Mouse (Mus musculus): ENCODE measurements around the gene Hoxd4. TPM values are rescaled to one million over a fixed set of nuclear protein-coding genes. Genes with fewer than 3 reads are reported as not detected.

Hoxd4 gene
- polyA plus RNA-seq, 1 experiment from 2014 or later = 1.2 TPM

DNA sequence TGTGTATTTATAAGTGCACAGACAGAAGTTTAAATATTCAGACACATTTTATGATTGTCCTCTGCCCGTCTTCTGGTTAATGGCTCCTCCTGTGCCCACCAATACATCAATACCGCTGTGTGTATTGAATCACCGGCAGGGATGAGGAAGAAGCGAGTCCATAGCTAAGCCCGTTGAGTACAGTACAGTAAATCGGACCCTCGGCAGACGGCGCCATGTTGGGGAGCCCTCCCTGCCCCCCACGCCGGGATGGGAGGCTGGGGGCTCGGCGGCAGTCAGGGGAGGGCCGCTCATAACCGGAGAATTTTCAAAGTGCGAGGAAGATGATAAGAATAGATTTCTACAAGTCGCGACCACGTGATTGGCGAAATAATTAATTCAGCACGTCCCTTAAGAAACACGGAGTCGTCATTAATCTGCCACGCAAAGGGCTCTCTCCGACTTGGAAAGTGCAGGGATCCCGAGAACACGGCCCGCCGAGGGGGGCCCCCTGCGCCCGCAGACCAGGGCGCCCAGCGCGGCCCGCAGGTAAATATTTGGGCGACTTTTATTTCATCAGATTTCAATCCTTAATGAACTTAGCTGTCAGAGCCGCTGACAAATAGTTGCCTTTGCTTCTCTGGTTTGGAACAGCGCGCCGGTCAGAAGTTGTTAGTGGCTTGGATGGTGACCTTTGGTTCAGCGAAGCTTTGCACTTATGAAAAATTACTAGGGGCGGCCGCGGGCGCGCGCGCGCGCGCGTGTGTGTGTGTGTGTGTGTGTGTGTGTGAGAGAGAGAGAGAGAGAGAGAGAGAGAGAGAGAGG, 21.0 kb downstream of the Hoxd4 start:
- 1% methylated on average over 52 of the region's 52 CpGs for WGBS
- Histone ChIP-seq H3K27ac (peak overlapping the region; percentile 72), H3K4me1 (peaks cover 100% of the 10 kb centered on the region), H3K9me3 (replicated peaks) (no peaks in the 10 kb centered on the region), H3K4me3 (peak overlapping the region; percentile 47), H3K27me3 (ENCODE audit: low read depth, poor library complexity, severe bottlenecking) (peaks cover 89% of the 10 kb centered on the region), H3K36me3 (peaks cover 20% of the 10 kb centered on the region)
- peak; percentile 72 for DNase-seq (ENCODE audit: low spot score)

DNA sequence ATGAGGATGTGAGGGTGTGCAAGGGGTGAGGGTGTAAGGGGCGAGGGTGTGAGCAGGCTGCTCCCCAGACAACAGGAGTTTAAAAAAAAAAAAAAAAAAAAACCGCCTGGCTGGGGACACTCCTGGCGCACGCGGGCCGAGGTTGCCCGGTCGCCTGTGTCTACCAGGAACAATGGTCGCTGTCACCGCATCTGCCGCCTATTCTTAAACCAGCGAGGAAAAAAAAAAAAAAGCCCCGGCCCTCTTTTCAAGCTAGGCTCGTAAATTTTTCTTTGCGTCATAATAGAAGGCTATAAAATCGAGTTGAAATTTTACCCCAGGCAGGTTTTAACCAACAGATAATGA, 21.6 kb downstream of the Hoxd4 start:
- Histone ChIP-seq H3K4me3 (peak overlapping the region; percentile 47), H3K36me3 (peaks cover 14% of the 10 kb centered on the region), H3K27ac (peak overlapping the region; percentile 72), H3K9me3 (replicated peaks) (no peaks in the 10 kb centered on the region), H3K27me3 (ENCODE audit: low read depth, poor library complexity, severe bottlenecking) (peaks cover 89% of the 10 kb centered on the region), H3K4me1 (peaks cover 100% of the 10 kb centered on the region)
- WGBS = under 1% methylated on average over 16 of the region's 16 CpGs
- no peak for DNase-seq (ENCODE audit: low spot score)

DNA sequence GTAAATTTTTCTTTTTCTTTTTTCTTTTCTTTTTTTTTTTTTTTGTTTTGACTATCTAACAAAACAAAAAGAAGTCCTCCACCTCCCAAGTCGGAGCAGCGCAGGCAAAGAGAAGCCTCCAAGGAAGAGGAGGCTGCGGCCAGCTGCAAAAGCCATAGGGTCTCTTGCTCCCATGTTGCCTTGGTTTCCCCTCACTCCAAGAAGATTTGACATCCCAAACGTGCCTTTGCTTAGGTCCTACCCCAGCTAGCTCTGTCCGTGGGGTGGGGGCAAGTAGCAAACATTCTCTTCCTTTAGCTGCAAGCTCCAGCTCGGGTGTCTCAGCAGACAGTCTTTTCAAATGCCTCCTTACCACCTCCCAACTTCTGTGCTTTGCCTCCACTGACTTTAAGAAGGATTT, 22.0 kb downstream of the Hoxd4 start:
- Histone ChIP-seq H3K9me3 (replicated peaks) (no peaks in the 10 kb centered on the region), H3K27me3 (ENCODE audit: low read depth, poor library complexity, severe bottlenecking) (peaks cover 89% of the 10 kb centered on the region), H3K36me3 (peaks cover 10% of the 10 kb centered on the region), H3K27ac (no peak overlapping the region), H3K4me1 (peaks cover 100% of the 10 kb centered on the region), H3K4me3 (no peak overlapping the region)
- WGBS = 5% methylated on average over 6 of the region's 6 CpGs
- DNase-seq (ENCODE audit: low spot score) = peak; percentile 56

DNA sequence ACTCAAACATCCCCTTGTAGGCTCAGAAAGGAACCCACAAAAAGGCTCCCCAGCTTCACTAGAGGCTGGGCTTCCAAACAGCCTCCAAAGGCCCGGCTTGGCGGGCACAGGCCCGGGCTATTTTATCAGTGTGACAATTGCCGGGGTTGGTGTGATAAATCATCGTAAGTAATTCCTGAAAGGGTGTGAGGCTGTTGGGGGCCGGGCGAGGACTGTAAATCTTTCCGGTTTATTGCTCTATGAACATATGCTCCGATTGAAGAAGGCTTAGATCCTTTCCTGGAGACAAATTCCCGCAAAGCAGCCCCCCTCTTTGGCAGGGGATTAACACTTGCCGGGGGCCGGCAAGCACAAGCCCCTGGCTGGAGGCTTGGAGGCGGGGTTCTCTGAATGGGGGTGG, 22.7 kb downstream of the Hoxd4 start:
- peak overlapping the region; percentile 48 for H3K4me3 ChIP-seq
- peaks cover 6% of the 10 kb centered on the region; the same call in 1 of the 2 replicates for H3K36me3 ChIP-seq
- peak; percentile 68 for DNase-seq (ENCODE audit: low spot score)
- H3K27ac ChIP-seq = peak overlapping the region; percentile 80; the same call in 1 of the 2 replicates
- peaks cover 100% of the 10 kb centered on the region for H3K4me1 ChIP-seq
- 2% methylated on average over 13 of the region's 13 CpGs for WGBS
- peaks cover 90% of the 10 kb centered on the region for H3K27me3 ChIP-seq (ENCODE audit: low read depth, poor library complexity, severe bottlenecking)
- H3K9me3 ChIP-seq (replicated peaks) = no peaks in the 10 kb centered on the region

DNA sequence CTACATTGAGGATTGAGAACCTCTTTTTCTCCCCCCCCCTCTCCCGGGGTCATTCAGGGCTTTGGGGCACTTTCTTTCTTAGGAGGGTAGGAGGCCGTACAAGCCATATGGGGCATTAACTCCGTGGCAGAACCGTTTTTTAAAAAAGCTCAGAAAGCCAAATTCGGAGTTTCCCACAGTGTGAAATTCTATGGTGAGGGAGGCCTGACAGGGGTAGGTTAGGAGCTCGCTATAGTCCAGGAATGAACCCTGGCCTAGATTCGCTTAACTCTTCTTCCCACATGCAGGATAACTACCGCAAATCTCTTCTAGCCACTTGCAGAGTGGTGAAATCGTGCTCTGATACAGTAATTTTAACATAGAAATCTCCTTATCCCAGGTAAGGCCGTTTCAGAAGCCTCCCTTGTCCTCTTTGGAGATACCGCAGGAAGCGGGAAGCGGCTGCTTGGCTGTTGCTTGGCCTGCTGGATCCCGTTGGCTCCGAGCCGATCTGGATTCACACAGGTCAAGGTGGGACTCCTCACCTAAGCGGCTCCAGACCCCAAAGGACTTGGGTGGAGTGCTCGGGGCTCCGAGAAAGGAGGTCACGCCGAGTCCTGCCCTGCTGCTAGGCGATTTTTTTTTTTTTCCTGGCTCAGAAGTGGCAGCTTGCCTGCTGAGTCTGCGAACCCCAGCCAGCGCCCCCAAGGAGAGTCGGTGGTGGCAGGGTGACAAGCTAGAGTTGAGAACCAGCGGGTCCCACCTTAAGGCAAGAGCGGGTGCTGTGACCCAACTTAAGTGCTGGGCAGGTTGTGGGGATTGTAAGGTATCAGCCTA, 23.5 kb downstream of the Hoxd4 start:
- WGBS = 4% methylated on average over 27 of the region's 27 CpGs
- Histone ChIP-seq H3K27ac (peak overlapping the region; percentile 80), H3K9me3 (replicated peaks) (no peaks in the 10 kb centered on the region), H3K36me3 (peaks cover 6% of the 10 kb centered on the region; the same call in 1 of the 2 replicates), H3K27me3 (ENCODE audit: low read depth, poor library complexity, severe bottlenecking) (peaks cover 92% of the 10 kb centered on the region), H3K4me3 (peak overlapping the region; percentile 48), H3K4me1 (peaks cover 100% of the 10 kb centered on the region)
- DNase-seq (ENCODE audit: low spot score) = no peak

DNA sequence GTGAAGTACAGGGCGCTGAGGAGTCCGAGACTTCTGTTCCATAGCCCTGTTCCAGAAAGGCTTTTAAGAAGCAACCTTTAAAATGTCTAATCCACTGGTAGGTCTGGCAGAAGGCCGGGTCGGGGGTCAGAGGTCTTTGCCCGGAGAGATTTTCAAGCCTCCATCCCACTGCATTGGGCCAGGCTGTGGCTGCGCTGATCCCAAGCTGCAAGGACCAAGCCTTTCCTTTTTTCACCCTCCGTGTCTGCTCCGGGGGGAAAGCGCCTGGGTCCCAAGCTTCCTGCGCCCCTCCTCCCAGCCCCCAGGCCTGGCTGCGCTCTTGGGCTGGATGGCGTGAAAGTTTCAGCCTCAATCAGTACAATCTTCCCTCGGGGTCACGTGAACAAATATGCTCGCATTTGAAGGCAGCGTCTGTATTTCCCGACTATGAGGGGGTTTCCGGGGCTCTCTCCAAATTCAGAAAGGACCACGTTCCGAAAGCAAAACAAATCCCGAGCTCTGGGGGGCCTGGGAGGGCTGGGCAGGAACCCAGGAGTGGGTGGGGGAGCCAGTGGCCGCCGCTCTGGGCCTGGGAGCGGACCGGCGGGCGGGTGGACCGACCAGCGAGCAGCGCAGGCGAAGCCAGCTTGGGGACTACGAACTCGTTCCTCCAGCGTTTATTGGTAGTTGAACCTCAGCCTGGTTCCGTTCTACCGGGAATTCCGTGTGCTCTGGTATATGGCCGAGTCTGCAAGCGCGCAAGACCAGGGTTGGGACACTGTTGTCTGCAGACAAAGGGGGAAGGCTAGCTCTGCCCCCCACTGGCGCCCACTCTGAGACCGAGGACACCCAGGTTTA, 24.3 kb downstream of the Hoxd4 start:
- Histone ChIP-seq H3K36me3 (peaks cover 4% of the 10 kb centered on the region; the same call in 1 of the 2 replicates), H3K4me1 (peaks cover 100% of the 10 kb centered on the region), H3K9me3 (replicated peaks) (no peaks in the 10 kb centered on the region), H3K27ac (peak overlapping the region; percentile 80), H3K4me3 (peak overlapping the region; percentile 48), H3K27me3 (ENCODE audit: low read depth, poor library complexity, severe bottlenecking) (peaks cover 92% of the 10 kb centered on the region)
- peak; percentile 69 for DNase-seq (ENCODE audit: low spot score)
- WGBS = 1% methylated on average over 42 of the region's 42 CpGs

DNA sequence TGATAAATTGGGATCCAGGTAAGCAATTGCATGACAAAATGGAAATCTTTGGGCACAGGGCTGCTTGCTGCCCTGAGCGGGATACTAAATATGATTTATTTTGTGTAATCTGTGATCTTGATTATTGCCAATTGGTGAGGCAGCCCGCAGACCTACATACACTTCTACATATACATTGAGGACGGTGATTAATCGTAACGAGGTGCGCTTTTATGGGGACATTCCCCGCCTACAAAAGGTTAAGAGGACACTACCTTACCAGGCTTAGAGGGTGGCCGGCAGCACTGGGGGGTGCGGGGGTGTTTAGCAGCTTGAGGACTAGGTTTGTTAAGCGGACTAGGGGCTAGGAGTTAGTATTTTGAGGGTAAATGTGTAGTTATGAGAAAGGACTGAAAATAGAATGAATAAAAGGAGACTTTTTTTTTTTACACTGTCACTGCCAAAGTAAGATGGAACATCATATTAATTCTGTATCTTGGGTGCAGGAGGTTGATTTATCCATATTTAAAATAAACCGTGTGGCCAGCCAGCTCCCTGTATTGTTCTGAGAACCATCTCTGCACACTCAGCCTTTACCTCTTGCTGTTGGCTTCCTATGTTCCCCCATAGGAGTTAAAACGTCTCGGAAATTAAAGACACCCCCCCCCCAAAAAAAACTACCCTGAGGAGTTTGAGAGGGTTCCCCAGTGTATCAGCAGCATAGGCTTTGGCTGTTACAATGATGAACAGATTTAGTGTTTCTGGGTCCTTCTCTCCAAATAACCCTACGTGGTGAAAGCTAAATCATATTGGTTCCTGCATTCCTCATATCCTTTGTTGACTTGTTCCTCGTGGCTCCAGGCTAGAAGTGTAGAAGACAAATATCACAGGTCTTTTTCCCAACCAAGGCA, 25.2 kb downstream of the Hoxd4 start:
- Histone ChIP-seq H3K36me3 (peaks cover under 1% of the 10 kb centered on the region; the same call in 1 of the 2 replicates), H3K4me3 (peak overlapping the region; percentile 48), H3K27ac (0 out of 2 replicates have a peak overlapping the region, but pooled peaks have one; percentile 80), H3K9me3 (replicated peaks) (no peaks in the 10 kb centered on the region), H3K27me3 (ENCODE audit: low read depth, poor library complexity, severe bottlenecking) (peaks cover 93% of the 10 kb centered on the region), H3K4me1 (peaks cover 100% of the 10 kb centered on the region)
- 7% methylated on average over 15 of the region's 15 CpGs for WGBS
- DNase-seq (ENCODE audit: low spot score) = no peak

DNA sequence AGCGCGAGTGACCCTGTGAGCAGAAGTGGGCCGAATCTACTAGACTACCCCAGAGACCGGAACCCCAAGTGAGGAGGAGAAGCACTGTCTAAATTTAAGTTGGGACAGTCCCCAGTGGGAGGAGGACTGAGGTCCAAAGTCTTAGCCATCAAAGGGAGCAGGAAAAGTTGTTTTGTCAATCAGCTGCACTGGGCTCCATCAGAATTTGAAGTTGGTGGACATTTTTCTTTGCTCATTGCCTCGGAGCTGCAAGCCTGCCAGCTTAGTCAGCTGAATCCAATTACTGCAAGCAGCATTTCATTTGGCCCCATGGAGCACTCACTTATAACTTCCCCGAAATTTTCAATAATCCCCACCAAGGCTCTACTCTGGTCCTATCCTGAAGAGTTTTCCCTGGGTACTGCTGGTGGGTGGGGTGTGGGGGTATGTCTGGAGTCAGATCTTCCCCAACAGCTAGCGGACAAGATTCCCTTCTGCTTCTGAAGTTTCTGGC, 25.9 kb downstream of the Hoxd4 start:
- DNase-seq (ENCODE audit: low spot score) = peak; percentile 63
- peaks cover 94% of the 10 kb centered on the region for H3K27me3 ChIP-seq (ENCODE audit: low read depth, poor library complexity, severe bottlenecking)
- peak overlapping the region; percentile 15 for H3K4me3 ChIP-seq
- peaks cover 94% of the 10 kb centered on the region for H3K4me1 ChIP-seq
- H3K36me3 ChIP-seq = no peaks in the 10 kb centered on the region
- H3K9me3 ChIP-seq (replicated peaks) = no peaks in the 10 kb centered on the region
- 11% methylated on average over 7 of the region's 7 CpGs for WGBS
- H3K27ac ChIP-seq = 0 out of 2 replicates have a peak overlapping the region, but pooled peaks have one; percentile 27

DNA sequence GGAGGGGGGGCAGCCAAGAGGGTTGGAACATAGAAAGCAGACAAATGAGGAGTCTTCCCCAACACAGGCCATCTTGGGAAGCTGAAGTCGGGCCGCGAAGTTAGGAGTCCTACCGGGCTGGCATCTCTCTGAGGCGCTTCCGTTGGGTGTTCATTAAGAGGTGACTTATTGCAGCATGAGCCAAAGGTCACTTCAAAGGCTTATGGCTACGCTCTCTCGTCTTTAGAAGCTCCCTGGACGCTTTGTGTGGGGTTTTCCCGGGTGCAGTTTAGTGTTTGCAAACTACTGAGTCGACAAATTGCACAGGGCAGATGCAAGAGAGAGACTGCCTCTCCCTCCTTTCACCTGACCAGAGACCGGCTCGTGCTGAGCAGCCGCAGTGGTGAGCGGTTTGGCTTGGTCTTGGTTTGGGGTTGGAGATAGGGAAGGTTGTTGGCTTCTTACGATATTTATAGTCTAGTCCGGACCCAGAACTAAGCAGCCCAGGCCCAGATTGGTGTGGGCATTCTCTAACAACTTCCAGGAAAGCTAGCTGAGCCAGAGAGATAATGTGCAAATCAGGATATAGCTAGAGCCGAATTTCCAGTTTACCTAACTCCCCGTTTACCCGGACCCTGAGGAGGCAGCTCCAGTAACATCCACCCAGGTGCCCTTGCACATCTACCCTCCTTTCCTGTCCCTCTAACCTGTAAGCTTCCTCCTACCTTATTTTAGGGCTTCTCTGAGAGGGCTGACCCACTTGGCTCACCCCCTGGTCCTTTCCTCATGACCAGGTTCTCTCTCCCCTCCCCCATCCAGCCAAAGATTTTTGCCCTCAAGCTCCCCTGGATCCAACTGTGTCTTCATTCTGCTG, 27.1 kb downstream of the Hoxd4 start:
- Histone ChIP-seq H3K27me3 (ENCODE audit: low read depth, poor library complexity, severe bottlenecking) (peaks cover 99% of the 10 kb centered on the region), H3K9me3 (replicated peaks) (no peaks in the 10 kb centered on the region), H3K27ac (no peak overlapping the region; the same call in 1 of the 2 replicates), H3K4me3 (peak overlapping the region; percentile 2), H3K4me1 (peaks cover 81% of the 10 kb centered on the region), H3K36me3 (no peaks in the 10 kb centered on the region)
- DNase-seq (ENCODE audit: low spot score) = peak; percentile 65
- under 1% methylated on average over 20 of the region's 20 CpGs for WGBS

DNA sequence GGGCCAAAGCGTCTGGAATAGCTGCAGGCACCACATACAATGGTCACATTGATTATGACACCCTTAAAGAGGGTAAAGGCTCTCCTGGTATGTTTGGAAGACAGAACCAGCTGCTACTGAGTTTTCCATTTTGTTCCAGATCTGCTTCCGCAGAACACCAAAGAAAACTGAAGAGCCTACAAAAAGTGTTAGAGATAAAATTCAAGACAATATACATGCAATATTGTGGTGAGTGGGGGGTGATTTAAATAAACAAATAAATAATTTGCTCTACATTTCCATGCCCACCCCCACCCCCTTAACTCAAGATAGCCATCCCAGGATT, 27.7 kb downstream of the Hoxd4 start:
- Histone ChIP-seq H3K9me3 (replicated peaks) (no peaks in the 10 kb centered on the region), H3K27me3 (ENCODE audit: low read depth, poor library complexity, severe bottlenecking) (peaks cover 100% of the 10 kb centered on the region), H3K27ac (no peak overlapping the region), H3K4me3 (peak overlapping the region; percentile 2; the same call in 1 of the 2 replicates), H3K36me3 (0 out of 2 replicates have a peak, but pooled peaks cover 3% of the 10 kb centered on the region), H3K4me1 (peaks cover 75% of the 10 kb centered on the region)
- 6% methylated on average over 2 of the region's 2 CpGs for WGBS
- no peak for DNase-seq (ENCODE audit: low spot score)

DNA sequence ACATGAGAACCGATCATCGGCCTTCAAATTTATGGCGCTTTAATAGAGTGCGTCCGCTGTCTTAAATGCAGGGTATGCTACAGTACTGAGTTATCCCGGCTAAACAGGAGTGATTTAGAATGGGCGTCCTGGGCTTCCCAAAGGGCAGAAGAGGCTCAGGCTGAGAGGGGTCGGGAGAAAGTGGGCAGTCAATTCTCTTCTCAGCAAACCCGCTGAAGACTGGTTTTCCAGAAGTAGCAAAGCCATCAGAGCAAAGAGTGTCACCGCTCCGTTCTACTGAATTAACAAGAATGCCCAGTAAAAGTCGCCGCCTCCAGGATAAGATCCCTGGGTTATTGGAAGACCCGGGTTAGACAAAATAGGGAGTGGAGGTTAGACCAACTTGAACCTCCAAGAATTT, 28.1 kb downstream of the Hoxd4 start:
- H3K4me3 ChIP-seq = peak overlapping the region; percentile 44
- H3K4me1 ChIP-seq = peaks cover 71% of the 10 kb centered on the region
- H3K9me3 ChIP-seq (replicated peaks) = no peaks in the 10 kb centered on the region
- 0 out of 2 replicates have a peak, but pooled peaks cover 3% of the 10 kb centered on the region for H3K36me3 ChIP-seq
- H3K27me3 ChIP-seq (ENCODE audit: low read depth, poor library complexity, severe bottlenecking) = peaks cover 100% of the 10 kb centered on the region
- H3K27ac ChIP-seq = no peak overlapping the region
- peak; percentile 55 for DNase-seq (ENCODE audit: low spot score)
- 2% methylated on average over 14 of the region's 14 CpGs for WGBS
